Mouse (Mus musculus) T-helper 17 cell (primary cell): ENCODE results near the gene Layn.

Experiments used
- in situ Hi-C, 2 experiments: fragments of 300-600 bp; cut with MboI, MseI; formaldehyde crosslinking; loops; 1 replicate in 1 of 2; 2 replicates in 1 of 2; pipeline ENCODE4 v1.15.1; 2025; ENCODE audit warnings: high pct_unique_total_duplicates in 2 of 2

Gene Layn

DNA sequence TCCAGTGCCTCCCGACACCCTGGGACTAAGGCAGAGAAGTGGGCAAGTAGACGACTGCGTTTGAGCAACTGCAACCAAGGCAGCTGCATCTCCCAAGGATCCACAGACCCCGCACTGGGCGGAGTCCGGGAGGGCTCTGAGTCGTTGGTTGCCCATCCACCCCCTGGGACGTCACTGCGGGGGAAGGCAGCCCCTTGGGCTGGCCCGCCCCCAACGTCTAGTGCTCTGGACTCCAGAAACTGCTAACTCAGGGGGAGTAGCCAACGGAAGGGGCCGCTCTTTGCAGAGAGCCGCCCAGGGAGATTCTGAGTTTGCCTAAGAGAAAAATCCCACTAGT, at the start of gene Layn:
Gene Layn (minus strand): TSS at position 116 of the 337 bp plus-strand sequence.
- in situ Hi-C loops: no loop called here

DNA sequence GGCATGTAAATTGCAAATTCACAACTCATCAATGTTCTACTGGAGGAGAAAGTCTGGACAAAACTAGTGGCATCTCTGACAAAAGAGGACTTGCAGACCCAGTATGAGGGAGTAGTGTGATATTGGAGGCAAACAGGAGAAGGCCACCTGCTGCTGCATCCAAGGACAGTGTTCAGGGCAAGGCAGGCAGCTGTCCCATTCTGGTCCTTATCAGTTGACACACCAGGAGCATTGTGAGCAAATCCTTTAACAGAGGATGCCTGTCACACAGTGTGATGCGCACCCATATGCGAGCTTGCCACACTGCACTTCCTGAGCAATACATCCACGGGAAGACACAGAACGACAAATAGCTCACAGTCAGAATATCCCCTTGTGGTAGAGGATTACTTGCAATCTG, 37.9 kb upstream of the Layn start:
- in situ Hi-C loops: loop anchor here in 1 of 2 experiments (5.0 kb wide), 1 partner anchor 33 kb away; no protein-coding TSS in a partner anchor

DNA sequence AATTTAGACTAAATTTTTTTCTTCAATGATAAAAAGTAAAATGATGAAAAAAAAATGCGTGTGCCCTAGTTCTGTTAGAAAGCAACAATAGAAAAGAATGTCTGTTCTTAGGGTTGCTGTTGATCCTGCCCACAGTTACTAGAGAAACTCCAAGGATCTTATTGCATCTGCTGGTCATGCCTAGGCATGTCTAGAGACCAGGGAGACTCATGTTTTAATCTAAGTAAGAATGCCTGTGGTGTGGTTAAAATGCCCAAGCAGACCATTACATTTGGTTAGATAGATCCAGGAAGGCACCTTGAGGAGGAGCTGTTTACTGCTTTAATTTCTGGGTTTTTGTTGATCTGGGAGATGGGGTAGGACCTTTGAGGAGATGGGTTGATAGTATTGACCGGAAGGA, 28.9 kb upstream of the Layn start:
- in situ Hi-C loops: no loop called here

DNA sequence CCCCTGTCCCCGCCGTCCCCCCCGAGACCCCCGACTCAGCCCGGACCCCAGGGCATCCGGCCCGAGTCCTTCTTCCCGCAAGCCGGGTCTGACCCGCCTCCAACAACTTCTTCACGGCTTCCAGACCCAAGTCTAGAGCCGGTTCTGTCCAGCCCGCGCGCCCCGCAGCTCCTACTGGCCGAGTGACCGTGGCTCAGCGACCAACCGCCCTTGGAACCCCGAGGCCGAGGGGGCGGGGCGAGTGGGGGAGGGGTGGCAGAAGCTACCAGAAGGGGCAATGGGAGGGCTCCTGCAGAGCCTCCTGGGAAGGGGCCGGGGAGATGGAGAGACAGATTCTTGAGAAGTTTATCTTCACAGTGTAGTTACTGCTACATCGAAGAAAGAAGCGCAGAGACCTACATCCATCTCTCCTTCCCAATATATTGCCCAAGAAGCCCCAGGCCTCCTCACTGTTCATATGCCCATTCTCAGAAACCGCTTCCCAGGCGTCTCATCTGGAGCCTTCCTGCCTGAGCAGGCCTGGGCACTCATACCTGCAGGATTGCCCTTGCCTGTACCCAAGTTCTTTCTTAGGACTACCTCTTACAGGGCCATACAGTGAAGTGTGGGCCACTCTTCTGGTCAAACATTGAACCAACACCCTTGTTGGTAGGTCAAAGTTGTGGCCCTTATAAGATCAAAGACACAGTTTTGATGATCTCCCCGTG, 27.1 kb upstream of the Layn start:
- in situ Hi-C loops: no loop called here

DNA sequence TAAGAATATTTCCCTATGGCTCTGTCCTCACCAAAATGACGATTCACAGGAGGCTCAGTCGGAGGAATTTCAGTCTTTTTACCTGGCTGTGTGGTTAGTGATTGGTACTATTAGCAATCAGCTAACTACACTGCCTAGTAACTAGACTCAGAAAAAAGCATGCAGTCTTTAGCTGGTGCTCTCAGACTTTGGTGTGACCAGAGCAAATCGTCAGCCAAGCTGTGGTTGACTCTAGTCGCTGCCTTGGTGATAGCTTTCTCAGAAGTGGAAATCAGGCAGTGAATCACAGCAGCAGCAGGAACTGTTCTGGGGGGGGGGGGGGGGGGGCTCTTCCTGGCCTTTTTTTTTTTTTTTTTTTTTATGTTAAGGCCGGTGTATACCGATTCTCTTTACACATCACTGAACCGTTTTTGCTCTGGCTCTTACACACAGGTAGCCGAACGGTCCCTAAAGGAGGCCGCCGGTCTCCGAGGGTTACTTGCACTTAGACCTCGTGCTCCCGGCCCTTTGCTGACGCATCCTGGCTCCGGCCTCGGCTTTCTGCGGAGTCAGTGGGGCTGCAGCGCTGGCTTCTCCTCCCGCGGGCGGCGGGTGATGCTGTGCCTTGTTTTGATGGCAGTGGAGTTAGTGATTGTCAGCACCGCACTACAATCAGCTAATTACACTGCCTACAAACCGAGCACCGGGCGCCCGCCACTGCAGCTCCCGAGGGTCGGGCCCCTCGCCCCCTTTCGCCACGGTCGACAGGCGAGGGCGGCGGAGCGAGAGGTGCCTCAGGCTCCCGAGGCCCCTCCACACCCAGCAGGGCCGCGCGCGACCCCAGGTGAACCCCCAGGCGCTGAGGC, 26.3 kb upstream of the Layn start:
- in situ Hi-C loops: no loop called here

DNA sequence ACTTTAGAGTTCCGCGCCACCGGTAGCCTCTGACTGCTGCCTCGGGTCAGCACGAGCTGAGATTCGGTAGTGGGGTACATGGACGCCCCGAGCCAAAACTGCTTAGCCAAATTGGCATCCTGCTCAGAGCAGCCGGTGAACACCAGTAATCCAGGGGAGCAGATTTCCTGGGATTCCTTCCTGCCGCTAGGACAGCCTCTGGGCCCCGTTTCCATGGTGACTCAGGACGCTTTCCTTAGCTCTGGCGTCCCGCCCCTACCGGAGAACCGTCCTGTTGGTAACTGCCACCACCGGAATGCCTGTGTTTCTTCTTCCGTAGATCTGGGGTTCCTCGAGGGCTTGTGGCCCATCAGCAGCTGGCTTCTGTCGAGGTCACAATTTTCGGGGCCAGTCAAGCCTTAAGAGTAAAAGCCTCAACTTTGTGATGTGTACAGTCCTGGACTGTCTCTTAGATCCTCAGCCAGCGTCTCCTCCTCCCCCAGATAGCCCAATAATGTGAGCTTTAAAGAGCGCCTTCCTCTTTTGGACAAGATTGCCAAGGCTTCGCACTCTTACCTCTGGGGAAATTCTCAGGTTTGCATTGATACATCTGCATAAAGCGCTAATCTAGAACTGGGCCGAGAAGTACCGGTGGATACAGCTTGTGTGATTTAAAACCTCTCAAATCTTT, 25.0 kb upstream of the Layn start, which contains the start of gene 4833427G06Rik:
Gene 4833427G06Rik (minus strand): TSS at position 323 of the 670 bp plus-strand sequence.
- in situ Hi-C loops: no loop called here

DNA sequence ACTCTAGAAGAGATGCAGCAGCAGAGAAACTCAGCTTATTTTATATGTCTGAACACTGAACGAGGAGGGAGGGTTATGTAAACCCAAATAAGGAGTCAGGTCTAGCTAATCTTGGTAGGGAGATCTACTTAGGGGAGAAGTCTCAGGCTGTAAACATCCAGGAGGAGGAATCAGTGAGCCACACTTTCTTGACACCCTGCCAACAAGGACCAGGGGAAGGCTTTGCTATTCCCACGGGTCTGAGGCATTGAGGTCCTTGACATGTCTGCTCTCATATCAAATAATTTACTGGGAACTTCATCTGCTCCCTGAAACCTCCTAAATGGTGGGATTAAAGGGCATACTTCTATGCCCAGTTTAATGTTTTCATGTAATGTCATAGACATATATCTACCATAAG, 19.4 kb upstream of the Layn start:
- in situ Hi-C loops: no loop called here

DNA sequence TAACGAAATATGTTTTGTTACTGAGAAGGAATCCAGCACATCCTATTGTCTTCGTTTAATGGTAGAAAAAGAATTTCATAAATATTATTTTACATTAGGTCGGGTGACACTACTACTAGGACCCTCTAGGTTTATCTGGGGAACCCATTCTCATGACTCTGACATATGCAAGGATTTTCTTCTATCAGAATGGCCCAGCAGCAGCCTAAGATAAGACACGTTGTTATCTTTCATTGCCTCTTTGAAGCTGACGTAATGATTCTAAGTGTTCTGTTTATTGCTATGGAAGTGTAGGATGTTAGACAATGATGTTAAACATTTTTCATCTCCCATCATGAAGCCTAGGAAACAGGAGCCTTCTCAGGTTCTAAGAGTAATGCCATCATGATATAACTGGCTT, 16.8 kb upstream of the Layn start:
- in situ Hi-C loops: no loop called here

DNA sequence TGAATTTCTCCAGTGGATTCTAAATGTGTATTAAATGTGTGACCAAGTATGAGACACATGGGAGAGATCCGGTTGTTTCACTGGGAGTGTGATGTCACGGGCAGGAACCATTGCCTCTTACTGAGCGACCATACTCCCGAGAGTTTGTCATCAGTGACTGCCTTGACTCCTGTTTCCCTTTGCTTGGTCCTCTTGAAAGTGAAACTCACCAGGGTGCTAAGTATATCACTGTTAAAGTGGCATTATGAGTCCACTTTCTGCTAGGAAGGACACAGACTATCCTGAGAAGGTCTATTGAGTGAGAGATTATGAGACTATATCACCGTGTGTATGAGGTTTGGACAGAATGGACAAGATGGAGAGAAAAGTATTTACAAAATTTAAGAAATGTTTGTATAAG, 4.7 kb upstream of the Layn start:
- in situ Hi-C loops: no loop called here

DNA sequence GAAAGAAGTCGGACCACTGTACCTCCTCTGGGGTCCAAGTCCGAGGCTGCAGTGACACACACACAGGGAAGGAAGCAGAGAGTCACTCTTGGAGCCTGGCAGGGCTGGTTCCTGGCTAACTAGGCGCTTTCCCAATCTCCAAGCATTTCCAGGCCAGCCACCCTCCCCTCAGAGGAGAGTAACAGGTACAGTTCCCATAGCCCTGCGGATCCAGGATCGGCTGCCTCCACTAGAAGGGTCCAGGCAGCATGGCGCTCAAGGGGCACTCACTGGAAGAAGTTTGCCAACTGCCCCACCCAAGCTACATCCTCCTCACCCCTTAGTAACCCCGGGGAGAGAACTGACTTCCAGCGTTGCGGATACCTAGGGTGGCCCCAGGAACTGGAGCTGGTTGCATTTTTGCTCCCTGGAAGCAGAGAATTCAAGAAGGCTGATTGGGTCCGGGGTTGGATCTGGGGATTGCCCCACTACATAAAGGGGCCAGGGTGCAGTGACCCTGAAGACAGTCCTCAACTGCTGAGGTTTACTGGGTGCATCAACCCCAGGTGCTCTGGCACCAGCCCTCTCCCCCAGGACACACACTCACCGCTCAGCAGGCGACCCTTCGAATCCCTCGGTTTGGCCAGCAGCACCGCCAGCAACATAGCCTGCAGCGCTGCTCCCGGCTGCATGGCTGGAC, 455 bp downstream of the Layn start:
- in situ Hi-C loops: no loop called here

DNA sequence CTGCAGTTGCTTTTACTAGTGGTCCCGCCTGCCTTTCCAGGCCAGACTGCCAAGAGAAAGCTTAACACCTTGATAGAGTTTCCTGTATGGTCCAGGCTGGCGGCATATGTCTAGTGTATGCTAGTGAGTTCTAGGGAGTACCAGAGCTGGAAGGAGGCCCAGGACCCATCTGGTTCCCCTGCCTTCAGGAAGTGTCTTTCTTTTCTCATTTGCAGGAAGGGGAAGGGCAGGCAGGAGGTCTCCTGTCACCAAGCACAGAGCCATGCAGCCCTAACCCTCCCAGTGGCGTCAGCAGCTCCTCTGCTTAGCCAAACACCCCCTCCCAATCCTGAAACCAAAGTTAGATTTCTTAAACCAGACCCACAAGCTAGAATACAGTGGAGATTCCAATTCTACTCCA, 1.1 kb downstream of the Layn start:
- in situ Hi-C loops: no loop called here

DNA sequence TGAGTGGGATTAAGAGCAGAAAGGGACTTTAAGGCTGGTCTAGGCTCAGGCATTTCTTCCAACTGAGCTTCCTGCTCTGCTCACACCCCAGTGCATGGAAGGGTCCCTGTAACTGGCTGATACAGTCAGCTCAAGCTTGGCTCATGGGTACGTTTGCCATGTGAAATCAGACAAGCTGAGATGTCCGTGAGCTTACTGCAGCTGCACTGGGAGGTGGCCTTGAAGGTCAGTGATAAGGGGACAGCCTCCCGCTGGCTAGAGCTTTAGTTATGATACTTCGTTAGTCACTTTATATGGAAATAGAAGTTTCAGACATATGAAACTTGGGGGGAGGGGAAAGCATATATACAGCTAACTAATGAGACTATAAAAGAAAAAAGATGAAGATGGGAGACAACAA, 6.1 kb downstream of the Layn start:
- in situ Hi-C loops: no loop called here

DNA sequence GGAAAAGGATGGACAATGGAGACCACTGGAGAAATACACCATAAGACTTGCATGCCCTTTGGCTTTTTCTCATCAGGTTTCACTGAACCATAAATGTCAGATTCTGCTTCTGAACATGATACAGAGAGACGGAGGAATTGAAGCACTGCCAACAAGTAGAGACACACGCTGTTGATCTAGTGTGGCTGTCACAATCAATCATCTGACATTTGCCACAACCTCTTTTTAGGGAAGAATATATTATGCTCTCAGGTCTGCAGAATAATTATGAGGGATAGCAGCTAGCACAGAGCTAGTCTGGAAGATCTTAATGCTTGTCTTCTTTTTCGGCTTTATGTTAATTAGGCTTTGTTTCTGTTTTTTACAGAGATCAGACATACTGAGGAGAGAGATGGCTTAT, 8.7 kb downstream of the Layn start:
- in situ Hi-C loops: no loop called here

DNA sequence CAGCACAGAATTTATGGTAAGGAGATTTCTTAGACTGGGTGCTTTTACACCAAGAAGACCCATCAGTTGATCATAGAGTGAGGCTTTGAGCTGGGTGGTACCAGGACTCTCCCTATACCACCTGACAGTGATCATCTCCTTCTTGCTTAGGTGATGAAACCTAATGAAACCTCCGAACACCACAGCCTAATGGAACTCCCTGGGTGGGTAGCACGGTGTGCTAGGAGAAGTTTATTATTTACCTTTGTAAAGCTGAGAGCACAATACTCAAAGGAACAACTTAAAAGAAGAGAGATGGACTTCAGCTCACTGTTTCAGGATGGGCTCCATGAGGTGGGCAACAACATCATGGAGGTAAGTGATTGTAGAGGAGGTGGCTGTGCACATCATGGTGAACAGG, 16.3 kb downstream of the Layn start, which contains the start of gene Btg4:
Gene Btg4 (plus strand): TSS at position 301 of the 400 bp plus-strand sequence.
- in situ Hi-C loops: no loop called here

DNA sequence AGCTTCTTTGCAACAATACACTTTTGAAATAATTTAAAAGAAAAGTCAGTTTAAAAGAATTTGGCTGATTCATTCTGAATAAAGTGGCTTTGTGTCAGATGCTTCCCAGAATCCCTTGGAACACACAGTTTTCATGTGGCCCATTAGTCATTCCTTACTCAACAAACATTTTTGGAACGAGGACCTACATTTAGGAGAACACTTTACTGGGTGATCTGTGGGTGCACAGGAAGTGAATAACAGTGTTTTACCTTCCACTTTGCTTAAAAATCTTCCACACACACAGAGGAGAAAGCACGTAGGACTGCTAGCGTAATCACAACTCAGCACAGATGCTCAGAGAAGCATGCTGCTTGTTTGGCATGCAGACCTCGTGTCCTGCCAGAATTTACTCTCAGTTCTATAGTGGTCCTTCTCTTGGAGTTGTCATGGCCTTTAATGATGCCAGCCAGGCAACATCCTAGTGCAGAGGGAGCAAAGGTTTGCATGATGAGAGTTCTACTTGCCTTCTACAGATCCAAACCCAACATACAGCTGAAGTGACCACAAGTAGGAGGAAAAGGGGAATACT, 17.9 kb downstream of the Layn start:
- in situ Hi-C loops: no loop called here

DNA sequence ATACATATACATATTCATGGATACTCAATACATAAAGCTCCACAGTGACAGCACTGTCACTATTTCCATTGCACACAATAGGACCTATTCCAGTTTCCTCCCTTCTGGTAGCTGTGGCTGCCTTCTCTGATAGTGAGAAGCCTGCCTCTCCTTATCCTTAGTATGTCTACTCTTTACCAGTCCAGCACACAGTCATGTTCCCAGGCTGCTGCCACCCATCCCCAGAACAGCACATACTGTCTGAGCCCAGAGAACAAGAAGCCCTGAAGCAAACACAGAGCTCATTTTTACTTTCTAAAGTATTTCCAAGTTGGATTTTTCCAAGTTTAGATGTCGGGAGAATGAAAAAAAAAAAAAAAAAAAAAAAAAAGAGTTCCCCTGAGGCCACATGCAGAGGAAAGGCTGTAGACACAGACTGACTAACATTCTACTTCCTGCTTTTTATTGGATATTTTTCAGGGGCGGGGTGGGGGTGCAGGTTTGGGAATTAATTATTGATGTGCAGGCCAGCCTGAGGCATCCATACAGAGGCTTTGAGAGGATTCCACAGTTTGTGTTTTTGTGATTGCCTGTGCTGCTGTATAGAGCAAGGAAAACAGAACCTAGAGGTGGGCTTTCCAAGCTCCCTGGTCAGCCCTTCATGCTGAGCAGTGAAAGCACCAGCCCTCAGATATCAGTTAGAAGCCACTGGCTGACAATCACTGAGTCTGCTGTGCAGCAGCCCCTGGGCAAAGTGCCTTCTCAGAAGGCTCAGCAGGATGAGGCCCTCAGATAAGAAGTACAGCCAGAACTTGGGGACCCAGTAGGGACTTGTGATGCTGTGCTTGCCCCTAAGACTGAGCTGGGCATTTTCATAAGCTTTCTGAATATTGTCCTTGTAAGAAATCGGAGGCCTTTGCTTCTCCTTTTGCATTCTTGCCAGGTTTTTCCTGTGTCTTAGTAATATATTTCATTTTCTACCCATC, 20.3 kb downstream of the Layn start:
- in situ Hi-C loops: no loop called here

DNA sequence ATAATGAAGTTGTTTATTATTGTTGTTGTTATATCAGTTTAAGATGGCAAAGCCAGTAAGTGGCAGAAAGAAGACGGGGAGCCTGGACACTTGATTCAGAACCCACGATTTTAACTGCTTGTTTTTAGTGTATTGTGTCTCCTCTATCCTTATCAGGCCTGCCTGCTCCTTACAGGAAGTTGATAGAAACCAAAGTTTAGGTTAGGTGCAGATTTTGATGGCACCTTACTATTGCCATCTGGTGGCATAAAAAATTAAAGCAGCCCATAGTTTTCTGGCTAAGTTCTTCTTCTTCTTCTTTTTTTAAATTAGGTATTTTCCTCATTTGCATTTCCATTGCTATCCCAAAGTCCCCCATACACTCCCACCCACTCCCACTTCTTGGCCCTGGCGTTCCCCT, 24.7 kb downstream of the Layn start:
- in situ Hi-C loops: loop anchor here in 1 of 2 experiments (5.0 kb wide), 1 partner anchor 90 kb away; no protein-coding TSS in a partner anchor

DNA sequence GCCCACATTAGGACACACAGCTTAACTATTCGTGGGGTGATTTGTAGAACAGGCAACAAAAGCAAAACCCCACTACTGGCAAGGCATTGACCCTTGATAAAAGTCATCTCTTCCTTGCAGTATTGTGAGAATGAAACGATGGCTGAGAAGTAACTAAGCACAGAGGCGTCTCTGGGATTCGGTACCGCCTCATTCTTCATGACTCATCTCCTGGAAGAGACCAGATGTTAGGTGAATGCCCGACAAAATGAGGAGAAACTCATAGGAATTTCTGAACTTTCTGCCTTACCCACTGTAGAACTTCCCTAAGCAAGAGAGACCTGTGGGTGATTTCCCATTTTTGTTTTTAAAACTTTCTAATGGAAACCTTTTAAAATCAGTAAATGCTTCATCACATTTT, 34.8 kb downstream of the Layn start:
- in situ Hi-C loops: no loop called here

DNA sequence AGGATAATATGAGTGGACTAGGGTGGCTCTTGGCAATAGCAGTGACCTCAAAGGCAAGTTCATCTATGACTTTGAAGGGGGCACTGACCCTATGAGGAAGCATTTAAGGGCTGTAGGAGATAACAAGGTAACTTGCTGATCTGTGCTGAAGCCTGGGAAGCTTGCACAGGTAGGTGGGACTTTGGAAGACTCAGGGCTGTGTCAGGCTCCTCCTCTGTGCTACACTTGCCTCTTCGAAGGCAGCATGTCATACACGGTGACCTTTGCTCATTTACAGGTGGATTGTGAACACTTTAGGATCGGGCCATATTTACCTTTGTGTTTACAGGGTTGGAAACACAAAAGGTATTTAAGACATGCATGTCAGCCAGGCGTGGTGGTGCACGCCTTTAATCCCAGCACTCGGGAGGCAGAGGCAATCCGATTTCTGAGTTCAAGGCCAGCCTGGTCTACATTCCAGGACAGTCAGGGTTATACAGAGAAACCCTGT, 35.4 kb downstream of the Layn start:
- in situ Hi-C loops: no loop called here
